Mouse (Mus musculus): Measurements from ENCODE around the gene Col5a1. TPM values are rescaled to one million over a fixed set of nuclear protein-coding genes. Genes with fewer than 3 reads are reported as not detected.

The Col5a1 gene
- total and polyA plus RNA-seq, 2 experiments from 2014 or later: 8.0 to 23.6 TPM

- no peaks in the 10 kb centered on the region for H3K36me3 ChIP-seq (ENCODE audit: insufficient read depth, low read length)
- DNase-seq (ENCODE audit: low spot score) (no peak), ATAC-seq (no peak)
- H3K27me3 ChIP-seq (ENCODE audit: insufficient read depth, low read length): 0 out of 2 replicates have a peak, but pooled peaks cover 8% of the 10 kb centered on the region
- H3K4me2 ChIP-seq (ENCODE audit: low read depth, low read length): no peak overlapping the region
- 63% methylated on average over 7 of the region's 7 CpGs for WGBS
- no peak overlapping the region for H3K4me3 ChIP-seq (ENCODE audit: low read length)
- no peaks in the 10 kb centered on the region; the same call in 1 of the 2 replicates for H3K4me1 ChIP-seq (ENCODE audit: insufficient read depth, low read length)
- TF ChIP-seq CTCF (IDR thresholded peaks at IDR 0.05; ENCODE audit: low read depth): no peak
- H3K27ac ChIP-seq: no peak overlapping the region
- H3K9me3 ChIP-seq (ENCODE audit: low read length): no peaks in the 10 kb centered on the region
- no peak overlapping the region for H3K9ac ChIP-seq (replicated peaks; ENCODE audit: low read length)
Measured at GRCm38 (mm10) chr2:27883276-27883675, 2.9 kb upstream of the Col5a1 start.

GRCm38 (mm10) chr2:27885456-27886147 is 623 bp upstream of the Col5a1 start:
- peak overlapping the region; percentile 54 for H3K4me3 ChIP-seq (ENCODE audit: low read length)
- no peak overlapping the region for H3K27ac ChIP-seq
- 0 out of 2 replicates have a peak, but pooled peaks cover 8% of the 10 kb centered on the region for H3K27me3 ChIP-seq (ENCODE audit: insufficient read depth, low read length)
- no peaks in the 10 kb centered on the region for H3K9me3 ChIP-seq (ENCODE audit: low read length)
- H3K36me3 ChIP-seq (ENCODE audit: insufficient read depth, low read length): no peaks in the 10 kb centered on the region
- TF ChIP-seq CTCF (IDR thresholded peaks at IDR 0.05; ENCODE audit: low read depth): peak; percentile 47
- H3K9ac ChIP-seq (replicated peaks; ENCODE audit: low read length): peak overlapping the region; percentile 61
- H3K4me1 ChIP-seq (ENCODE audit: insufficient read depth, low read length): no peaks in the 10 kb centered on the region; the same call in 1 of the 2 replicates
- ATAC-seq (peak; percentile 77), DNase-seq (ENCODE audit: low spot score) (peak; percentile 76)
- 7% methylated on average over 12 of the region's 12 CpGs for WGBS
- H3K4me2 ChIP-seq (ENCODE audit: low read depth, low read length): peak overlapping the region; percentile 99

- ATAC-seq (peak; percentile 24; the same call in 1 of the 2 replicates), DNase-seq (ENCODE audit: low spot score) (peak; percentile 55)
- peak overlapping the region; percentile 99 for H3K4me2 ChIP-seq (ENCODE audit: low read depth, low read length)
- no peaks in the 10 kb centered on the region for H3K9me3 ChIP-seq (ENCODE audit: low read length)
- peak overlapping the region; percentile 54 for H3K4me3 ChIP-seq (ENCODE audit: low read length)
- 1% methylated on average over 60 of the region's 67 CpGs for WGBS
- H3K36me3 ChIP-seq (ENCODE audit: insufficient read depth, low read length): no peaks in the 10 kb centered on the region
- H3K4me1 ChIP-seq (ENCODE audit: insufficient read depth, low read length): no peaks in the 10 kb centered on the region; the same call in 1 of the 2 replicates
- TF ChIP-seq CTCF (IDR thresholded peaks at IDR 0.05; ENCODE audit: low read depth): peak; percentile 64
- peak overlapping the region; percentile 61 for H3K9ac ChIP-seq (replicated peaks; ENCODE audit: low read length)
- peak overlapping the region; percentile 20; the same call in 1 of the 2 replicates for H3K27ac ChIP-seq
- 0 out of 2 replicates have a peak, but pooled peaks cover 8% of the 10 kb centered on the region for H3K27me3 ChIP-seq (ENCODE audit: insufficient read depth, low read length)
Measured at GRCm38 (mm10) chr2:27886608-27887460, 609 bp downstream of the Col5a1 start.

- Histone ChIP-seq H3K27me3 (ENCODE audit: insufficient read depth, low read length) (0 out of 2 replicates have a peak, but pooled peaks cover 8% of the 10 kb centered on the region), H3K4me2 (ENCODE audit: low read depth, low read length) (peak overlapping the region; percentile 99), H3K9ac (replicated peaks; ENCODE audit: low read length) (no peak overlapping the region), H3K27ac (no peak overlapping the region), H3K4me3 (ENCODE audit: low read length) (peak overlapping the region; percentile 54; the same call in 1 of the 2 replicates), H3K4me1 (ENCODE audit: insufficient read depth, low read length) (no peaks in the 10 kb centered on the region; the same call in 1 of the 2 replicates), H3K36me3 (ENCODE audit: insufficient read depth, low read length) (no peaks in the 10 kb centered on the region), H3K9me3 (ENCODE audit: low read length) (no peaks in the 10 kb centered on the region)
- TF ChIP-seq CTCF (IDR thresholded peaks at IDR 0.05; ENCODE audit: low read depth): no peak
- 23% methylated on average over 11 of the region's 11 CpGs for WGBS
- no peak for ATAC-seq
- DNase-seq (ENCODE audit: low spot score): no peak
Measured at GRCm38 (mm10) chr2:27887461-27888264, 1.4 kb downstream of the Col5a1 start.

- Histone ChIP-seq H3K36me3 (ENCODE audit: insufficient read depth, low read length) (no peaks in the 10 kb centered on the region), H3K4me2 (ENCODE audit: low read depth, low read length) (peak overlapping the region; percentile 99), H3K27me3 (ENCODE audit: insufficient read depth, low read length) (0 out of 2 replicates have a peak, but pooled peaks cover 8% of the 10 kb centered on the region), H3K4me3 (ENCODE audit: low read length) (0 out of 2 replicates have a peak overlapping the region, but pooled peaks have one; percentile 8), H3K9me3 (ENCODE audit: low read length) (no peaks in the 10 kb centered on the region), H3K9ac (replicated peaks; ENCODE audit: low read length) (no peak overlapping the region), H3K4me1 (ENCODE audit: insufficient read depth, low read length) (no peaks in the 10 kb centered on the region; the same call in 1 of the 2 replicates), H3K27ac (no peak overlapping the region)
- TF ChIP-seq CTCF (IDR thresholded peaks at IDR 0.05; ENCODE audit: low read depth): no peak
- ATAC-seq: no peak; the same call in 1 of the 2 replicates
- DNase-seq (ENCODE audit: low spot score): no peak
- WGBS: 25% methylated on average over 10 of the region's 10 CpGs
Measured at GRCm38 (mm10) chr2:27888603-27889545, 2.6 kb downstream of the Col5a1 start.

All from hindbrain, postnatal 0 days (tissue).